Mouse (Mus musculus) embryonic fibroblast, embryonic 13.5 days (primary cell): ENCODE results near the gene Ppm1g.

Experiments used
- CTCF ChIP-seq: IDR thresholded peaks from 2 replicates; pipeline ENCODE4 v1.5.1; 2011; ENCODE audit warnings: mild to moderate bottlenecking, control low read depth, low read length, moderate library complexity, borderline replicate concordance; ENCODE audit not compliant: insufficient read depth
- POLR2A ChIP-seq: IDR thresholded peaks from 2 replicates; pipeline ENCODE4 v1.6.1; 2011; ENCODE audit warnings: low read depth, mild to moderate bottlenecking, control low read depth, low read length, moderate library complexity

- TF ChIP-seq CTCF (no peak), POLR2A (no peak)
Measured at GRCm38 (mm10) chr5:31162462-31162861, 58.0 kb downstream of the Ppm1g start.
